Mouse (Mus musculus) gastrocnemius, adult 8-10 months (tissue): ENCODE results near the gene Olfr933. TPM values are rescaled to one million over a fixed set of nuclear protein-coding genes. Genes with fewer than 3 reads are reported as not detected.

Source experiments
- DNase-seq, 2 experiments: peaks; one replicate each; pipeline ENCODE4 v3.0.0; 2022; ENCODE audit warnings: low spot score in 2 of 2
- total RNA-seq, 4 experiments: library from RNA; stranded (reverse); gene quantifications; 2 replicates each; pipeline ENCODE4 v1.2.4; 2022

Gene Olfr933
- total RNA-seq: not detected

DNA sequence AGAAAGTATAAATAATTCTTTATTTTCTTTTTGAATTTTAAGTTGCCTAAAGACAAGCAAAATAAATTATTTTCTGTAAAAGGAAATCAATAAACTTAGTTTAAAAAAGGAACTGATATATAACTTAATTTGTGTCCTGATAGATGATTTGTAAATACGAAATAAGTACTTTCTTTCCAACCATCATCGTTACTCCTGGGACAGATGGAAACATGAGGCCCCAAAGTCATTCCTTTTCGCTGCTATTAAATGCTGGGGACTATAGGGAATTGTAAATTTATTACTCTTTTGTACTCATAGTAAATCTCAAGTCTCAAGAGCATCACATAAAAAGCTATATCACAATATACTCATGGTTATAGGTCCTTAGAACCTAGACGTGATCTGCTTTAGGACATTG, at the start of gene Olfr933:
TSS of gene Olfr933 (plus strand) at position 301 of the 400 bp plus-strand sequence.
- DNase-seq: no peak

DNA sequence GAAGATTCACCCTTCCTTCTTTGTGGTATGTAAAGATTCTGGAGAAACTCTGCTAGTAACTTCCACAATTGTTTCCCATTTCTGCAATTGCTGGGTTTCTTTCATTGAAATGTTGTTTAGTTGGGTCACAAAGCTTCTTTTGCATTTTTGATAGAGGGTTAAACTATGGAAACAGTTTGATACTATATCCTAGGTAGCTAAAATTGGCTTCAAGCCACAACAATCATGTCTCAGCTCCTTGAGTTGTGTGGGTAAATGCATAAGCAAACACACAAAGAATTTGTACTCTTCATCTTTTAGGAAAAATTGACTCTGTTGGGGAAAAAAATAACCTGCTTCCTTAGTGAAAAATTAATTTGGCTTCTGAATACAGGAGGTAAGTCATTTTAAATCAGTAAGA, 42.6 kb upstream of the Olfr933 start, which contains the start of gene Olfr930:
TSS of gene Olfr930 (plus strand) at position 301 of the 400 bp plus-strand sequence.
- DNase-seq: no peak

DNA sequence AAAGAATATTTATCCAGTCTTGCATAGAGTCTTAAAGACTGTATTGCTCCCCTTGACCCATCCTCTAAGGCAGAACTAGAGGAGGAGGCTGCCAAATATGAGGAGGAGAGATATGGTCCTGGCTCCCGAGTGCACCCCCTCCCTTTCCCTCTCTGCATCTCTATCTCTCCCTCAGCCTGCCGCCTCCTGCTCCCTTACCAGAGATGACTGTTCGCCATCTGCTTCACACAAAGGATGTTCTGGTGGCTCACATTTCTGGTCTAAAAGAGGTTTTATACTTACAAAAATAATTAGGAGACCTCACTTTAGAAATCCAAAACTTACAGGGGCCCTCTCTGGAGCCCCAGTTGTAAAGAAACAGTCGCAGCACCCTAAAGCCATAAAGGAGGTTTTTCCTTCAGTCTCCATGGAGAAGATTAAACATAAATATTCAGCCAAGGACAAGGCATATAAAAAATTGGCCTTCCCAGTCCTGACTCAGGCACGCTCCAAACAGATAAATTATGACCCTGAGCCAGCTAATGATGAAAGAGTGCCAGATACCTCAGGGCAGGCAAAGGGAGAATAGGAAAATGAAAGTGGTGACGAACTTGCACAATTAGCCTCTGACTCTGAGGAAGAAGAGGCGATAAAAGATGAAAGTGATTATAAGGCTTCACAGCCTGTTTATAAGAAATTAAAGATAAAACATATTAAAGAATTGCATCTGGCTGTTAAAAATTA, 18.6 kb upstream of the Olfr933 start:
- DNase-seq: no peak

DNA sequence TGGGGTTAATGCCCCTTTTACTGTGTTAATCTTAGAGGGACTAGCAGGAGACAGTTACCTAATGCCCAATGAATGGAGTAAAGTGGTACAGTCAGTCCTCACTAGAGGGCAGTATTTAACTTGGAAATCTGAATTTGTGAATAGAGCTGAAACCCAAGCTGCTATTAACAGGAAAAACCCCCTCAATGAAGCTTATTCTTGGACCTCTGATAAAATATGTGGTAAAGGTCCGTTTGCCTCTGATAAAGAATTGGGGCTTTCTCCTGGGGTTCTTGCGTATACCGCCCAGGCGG, 18.0 kb upstream of the Olfr933 start:
- DNase-seq: no peak

DNA sequence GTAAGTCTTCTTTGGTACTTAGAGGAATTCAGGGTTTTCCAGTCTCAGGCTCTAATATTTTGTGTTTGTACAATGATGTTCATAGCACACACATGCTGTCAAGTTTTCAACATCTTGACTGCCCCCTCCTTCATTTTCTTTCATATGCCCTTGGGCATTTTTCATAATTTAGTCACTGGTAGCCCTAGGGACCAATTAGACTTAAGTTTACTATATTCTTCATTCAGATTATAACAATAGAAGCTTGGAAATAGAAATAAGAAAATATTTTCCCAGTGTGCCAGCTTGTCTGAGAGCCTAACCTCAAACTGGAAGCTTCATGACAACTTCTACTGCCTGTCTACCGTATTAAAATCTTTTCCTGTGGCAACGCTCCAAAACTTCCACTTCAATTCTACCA, 16.1 kb downstream of the Olfr933 start, which contains the start of gene Olfr934:
TSS of gene Olfr934 (minus strand) at position 101 of the 400 bp plus-strand sequence.
- DNase-seq: no peak

DNA sequence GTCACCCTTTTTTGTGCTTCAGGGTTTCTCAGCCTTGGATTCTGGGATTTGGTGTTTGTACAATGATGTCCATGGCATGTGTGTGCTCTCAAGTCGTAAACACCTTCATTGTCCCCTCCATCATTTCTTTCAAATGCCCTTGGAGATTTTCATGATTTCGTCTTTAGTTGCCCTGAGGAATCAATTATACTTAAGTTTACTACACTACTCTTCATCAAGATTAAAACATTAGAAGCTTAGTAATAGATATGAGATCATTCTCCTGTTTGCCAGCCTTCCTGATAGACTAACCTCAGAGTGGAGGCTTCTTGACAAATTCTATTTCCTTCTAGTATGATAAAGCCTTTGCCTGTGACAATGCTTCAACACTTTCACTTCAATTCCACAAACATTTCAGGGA, 27.5 kb downstream of the Olfr933 start, which contains the start of gene Olfr935:
TSS of gene Olfr935 (minus strand) at position 101 of the 400 bp plus-strand sequence.
- DNase-seq: no peak

DNA sequence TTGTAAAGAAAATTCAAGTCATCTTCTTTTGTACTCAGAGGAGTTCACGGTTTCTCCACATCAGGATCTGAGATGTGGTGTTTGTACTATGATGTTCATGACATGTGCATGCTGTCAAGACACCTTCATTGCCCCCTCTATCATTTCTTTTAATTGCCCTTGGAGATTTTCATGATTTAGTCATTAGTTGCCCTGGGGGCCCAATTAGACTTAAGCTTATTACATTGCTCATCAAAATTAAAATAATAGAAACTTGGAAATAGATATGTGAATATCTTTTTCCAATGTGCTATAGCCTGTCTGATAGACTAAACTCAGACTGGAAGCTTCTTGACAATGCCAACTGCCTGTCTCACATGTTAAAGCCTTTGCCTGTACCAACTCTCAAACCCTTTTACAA, 51.2 kb downstream of the Olfr933 start, which contains the start of gene Olfr146:
TSS of gene Olfr146 (minus strand) at position 101 of the 400 bp plus-strand sequence.
- DNase-seq: no peak

Other genes with a start within 250 kb of the Olfr933 start
- under 1 TPM in 3 of 4 experiments, not detected in 1; 0.04 to 0.05 (median 0.05) TPM for gene Olfr920, start 220.0 kb upstream of the Olfr933 start, total RNA-seq
- not detected for gene Olfr921, start 199.2 kb upstream of the Olfr933 start, total RNA-seq
- gene Olfr922, start 157.7 kb upstream of the Olfr933 start, total RNA-seq: not detected
- not detected for gene Olfr923, start 145.8 kb upstream of the Olfr933 start, total RNA-seq
- gene Olfr924, start 127.9 kb upstream of the Olfr933 start, total RNA-seq: not detected
- gene Olfr26, start 117.3 kb upstream of the Olfr933 start, total RNA-seq: not detected
- not detected for gene Olfr926, start 95.2 kb upstream of the Olfr933 start, total RNA-seq
- not detected for gene Olfr930, start 42.5 kb upstream of the Olfr933 start, total RNA-seq
- not detected for gene Olfr934, start 16.0 kb downstream of the Olfr933 start, total RNA-seq
- gene Olfr935, start 27.4 kb downstream of the Olfr933 start, total RNA-seq: not detected
- gene Olfr146, start 51.1 kb downstream of the Olfr933 start, total RNA-seq: not detected
- not detected for gene Olfr937, start 92.6 kb downstream of the Olfr933 start, total RNA-seq
- gene Olfr938, start 106.6 kb downstream of the Olfr933 start, total RNA-seq: not detected
- not detected for gene Olfr27, start 155.8 kb downstream of the Olfr933 start, total RNA-seq
- gene Olfr943, start 194.0 kb downstream of the Olfr933 start, total RNA-seq: not detected
- not detected for gene Olfr944, start 229.6 kb downstream of the Olfr933 start, total RNA-seq